Mouse (Mus musculus): ENCODE results near the gene Atad3a. TPM values are rescaled to one million over a fixed set of nuclear protein-coding genes. Genes with fewer than 3 reads are reported as not detected.

Atad3a gene
- polyA plus RNA-seq, 1 experiment from 2014 or later = 89.0 TPM

- Histone ChIP-seq H3K4me3 (ENCODE audit: control insufficient read depth in 1 of 2, insufficient read depth in 1 of 2, low read depth in 1 of 2, low read length in 2 of 2) (peak overlapping the region; percentile 68 to 71), H3K27me3 (ENCODE audit: control insufficient read depth, insufficient read depth, low read length) (no peaks in the 10 kb centered on the region), H3K36me3 (ENCODE audit: control insufficient read depth, insufficient read depth, low read length) (no peaks in the 10 kb centered on the region), H3K4me1 (ENCODE audit: control insufficient read depth in 2 of 2, insufficient read depth in 2 of 2, low read length in 2 of 2) (peaks cover 13 to 36% of the 10 kb centered on the region in 2 experiments), H3K9me3 (ENCODE audit: control insufficient read depth, low read length) (no peaks in the 10 kb centered on the region), H3K9ac (ENCODE audit: low read length) (peak overlapping the region; percentile 88), H3K4me2 (ENCODE audit: low read length) (peak overlapping the region; percentile 82), H3K27ac (replicated peaks in 1 of 2; ENCODE audit: control insufficient read depth in 1 of 2, insufficient read depth in 1 of 2, low read depth in 2 of 2, low read length in 2 of 2) (peak overlapping the region; percentile 79 to 85)
- 32% methylated on average over 16 of the region's 16 CpGs for whole genome bisulfite sequencing
- ATAC-seq (ENCODE audit: insufficient number of reproducible peaks, insufficient read depth, low FRiP score, low read depth) = no peak
These were observed 22.7 kb upstream of the Atad3a start for GRCm38 (mm10) chr4:155783486-155784080.

- peaks cover 25 to 54% of the 10 kb centered on the region in 2 experiments for H3K4me1 ChIP-seq (ENCODE audit: control insufficient read depth in 2 of 2, insufficient read depth in 2 of 2, low read length in 2 of 2)
- no peaks in the 10 kb centered on the region for H3K9me3 ChIP-seq (ENCODE audit: control insufficient read depth, low read length)
- no peak overlapping the region for H3K9ac ChIP-seq (ENCODE audit: low read length)
- ATAC-seq (ENCODE audit: insufficient number of reproducible peaks, insufficient read depth, low FRiP score, low read depth) = no peak
- WGBS = 20% methylated on average over 6 of the region's 6 CpGs
- H3K4me2 ChIP-seq (ENCODE audit: low read length) = no peak overlapping the region
- H3K36me3 ChIP-seq (ENCODE audit: control insufficient read depth, insufficient read depth, low read length) = no peaks in the 10 kb centered on the region
- no peaks in the 10 kb centered on the region for H3K27me3 ChIP-seq (ENCODE audit: control insufficient read depth, insufficient read depth, low read length)
- H3K27ac ChIP-seq (replicated peaks in 1 of 2; ENCODE audit: control insufficient read depth in 1 of 2, insufficient read depth in 1 of 2, low read depth in 2 of 2, low read length in 2 of 2) = peak overlapping the region; percentile 21 to 61
- H3K4me3 ChIP-seq (ENCODE audit: control insufficient read depth in 1 of 2, insufficient read depth in 1 of 2, low read depth in 1 of 2, low read length in 2 of 2) = no peak overlapping the region
These were observed 20.0 kb upstream of the Atad3a start for GRCm38 (mm10) chr4:155780895-155781294.

- H3K4me1 ChIP-seq (ENCODE audit: control insufficient read depth in 2 of 2, insufficient read depth in 2 of 2, low read length in 2 of 2) = peaks cover 31 to 54% of the 10 kb centered on the region in 2 experiments
- H3K36me3 ChIP-seq (ENCODE audit: control insufficient read depth, insufficient read depth, low read length) = no peaks in the 10 kb centered on the region
- H3K27ac ChIP-seq (replicated peaks in 1 of 2; ENCODE audit: control insufficient read depth in 1 of 2, insufficient read depth in 1 of 2, low read depth in 2 of 2, low read length in 2 of 2) = no peak overlapping the region
- WGBS = 86% methylated on average over 4 of the region's 4 CpGs
- H3K4me3 ChIP-seq (ENCODE audit: control insufficient read depth in 1 of 2, insufficient read depth in 1 of 2, low read depth in 1 of 2, low read length in 2 of 2) = no peak overlapping the region
- H3K9me3 ChIP-seq (ENCODE audit: control insufficient read depth, low read length) = no peaks in the 10 kb centered on the region
- no peak for ATAC-seq (ENCODE audit: insufficient number of reproducible peaks, insufficient read depth, low FRiP score, low read depth)
- H3K4me2 ChIP-seq (ENCODE audit: low read length) = no peak overlapping the region
- H3K9ac ChIP-seq (ENCODE audit: low read length) = no peak overlapping the region
- H3K27me3 ChIP-seq (ENCODE audit: control insufficient read depth, insufficient read depth, low read length) = no peaks in the 10 kb centered on the region
These were observed 18.6 kb upstream of the Atad3a start for GRCm38 (mm10) chr4:155779498-155779897.

GRCm38 (mm10) chr4:155777816-155778215 is 16.9 kb upstream of the Atad3a start:
- no peaks in the 10 kb centered on the region for H3K36me3 ChIP-seq (ENCODE audit: control insufficient read depth, insufficient read depth, low read length)
- H3K4me3 ChIP-seq (ENCODE audit: control insufficient read depth in 1 of 2, insufficient read depth in 1 of 2, low read depth in 1 of 2, low read length in 2 of 2) = no peak overlapping the region
- H3K9ac ChIP-seq (ENCODE audit: low read length) = no peak overlapping the region
- H3K9me3 ChIP-seq (ENCODE audit: control insufficient read depth, low read length) = no peaks in the 10 kb centered on the region
- no peak for ATAC-seq (ENCODE audit: insufficient number of reproducible peaks, insufficient read depth, low FRiP score, low read depth)
- H3K27ac ChIP-seq (replicated peaks in 1 of 2; ENCODE audit: control insufficient read depth in 1 of 2, insufficient read depth in 1 of 2, low read depth in 2 of 2, low read length in 2 of 2) = peak overlapping the region in 1 of 2 experiments; percentile 41; a peak in 2 of 4 replicates
- H3K4me2 ChIP-seq (ENCODE audit: low read length) = no peak overlapping the region
- peaks cover 34 to 52% of the 10 kb centered on the region in 2 experiments for H3K4me1 ChIP-seq (ENCODE audit: control insufficient read depth in 2 of 2, insufficient read depth in 2 of 2, low read length in 2 of 2)
- H3K27me3 ChIP-seq (ENCODE audit: control insufficient read depth, insufficient read depth, low read length) = peaks cover 14% of the 10 kb centered on the region
- 38% methylated on average over 2 of the region's 2 CpGs for WGBS

- Histone ChIP-seq H3K27ac (replicated peaks in 1 of 2; ENCODE audit: control insufficient read depth in 1 of 2, insufficient read depth in 1 of 2, low read depth in 2 of 2, low read length in 2 of 2) (peak overlapping the region in 1 of 2 experiments; percentile 44; a peak in 2 of 4 replicates), H3K4me3 (ENCODE audit: control insufficient read depth in 1 of 2, insufficient read depth in 1 of 2, low read depth in 1 of 2, low read length in 2 of 2) (no peak overlapping the region), H3K9ac (ENCODE audit: low read length) (no peak overlapping the region), H3K27me3 (ENCODE audit: control insufficient read depth, insufficient read depth, low read length) (peaks cover 22% of the 10 kb centered on the region), H3K4me2 (ENCODE audit: low read length) (no peak overlapping the region), H3K4me1 (ENCODE audit: control insufficient read depth in 2 of 2, insufficient read depth in 2 of 2, low read length in 2 of 2) (peaks cover 34 to 52% of the 10 kb centered on the region in 2 experiments), H3K36me3 (ENCODE audit: control insufficient read depth, insufficient read depth, low read length) (no peaks in the 10 kb centered on the region), H3K9me3 (ENCODE audit: control insufficient read depth, low read length) (no peaks in the 10 kb centered on the region)
- 48% methylated on average over 2 of the region's 2 CpGs for WGBS
- no peak for ATAC-seq (ENCODE audit: insufficient number of reproducible peaks, insufficient read depth, low FRiP score, low read depth)
These were observed 15.9 kb upstream of the Atad3a start for GRCm38 (mm10) chr4:155776704-155777335.

- no peak for ATAC-seq (ENCODE audit: insufficient number of reproducible peaks, insufficient read depth, low FRiP score, low read depth)
- H3K4me3 ChIP-seq (ENCODE audit: control insufficient read depth in 1 of 2, insufficient read depth in 1 of 2, low read depth in 1 of 2, low read length in 2 of 2) = no peak overlapping the region
- peaks cover 31 to 49% of the 10 kb centered on the region in 2 experiments for H3K4me1 ChIP-seq (ENCODE audit: control insufficient read depth in 2 of 2, insufficient read depth in 2 of 2, low read length in 2 of 2)
- no peaks in the 10 kb centered on the region for H3K36me3 ChIP-seq (ENCODE audit: control insufficient read depth, insufficient read depth, low read length)
- 0 out of 2 replicates have a peak overlapping the region, but pooled peaks have one; percentile 78 for H3K4me2 ChIP-seq (ENCODE audit: low read length)
- 51% methylated on average over 3 of the region's 3 CpGs for WGBS
- H3K27ac ChIP-seq (replicated peaks in 1 of 2; ENCODE audit: control insufficient read depth in 1 of 2, insufficient read depth in 1 of 2, low read depth in 2 of 2, low read length in 2 of 2) = peak overlapping the region; percentile 51 to 60; a peak in 2 of 4 replicates
- no peaks in the 10 kb centered on the region for H3K9me3 ChIP-seq (ENCODE audit: control insufficient read depth, low read length)
- peaks cover 32% of the 10 kb centered on the region for H3K27me3 ChIP-seq (ENCODE audit: control insufficient read depth, insufficient read depth, low read length)
- no peak overlapping the region for H3K9ac ChIP-seq (ENCODE audit: low read length)
These were observed 15.0 kb upstream of the Atad3a start for GRCm38 (mm10) chr4:155775855-155776254.

GRCm38 (mm10) chr4:155774971-155775740 is 14.3 kb upstream of the Atad3a start:
- Histone ChIP-seq H3K4me1 (ENCODE audit: control insufficient read depth in 2 of 2, insufficient read depth in 2 of 2, low read length in 2 of 2) (peaks cover 29 to 49% of the 10 kb centered on the region in 2 experiments), H3K4me3 (ENCODE audit: control insufficient read depth in 1 of 2, insufficient read depth in 1 of 2, low read depth in 1 of 2, low read length in 2 of 2) (0 out of 4 replicates have a peak overlapping the region, but pooled peaks of 1 of the 2 experiments have one; percentile 45), H3K27me3 (ENCODE audit: control insufficient read depth, insufficient read depth, low read length) (peaks cover 35% of the 10 kb centered on the region), H3K36me3 (ENCODE audit: control insufficient read depth, insufficient read depth, low read length) (no peaks in the 10 kb centered on the region), H3K27ac (replicated peaks in 1 of 2; ENCODE audit: control insufficient read depth in 1 of 2, insufficient read depth in 1 of 2, low read depth in 2 of 2, low read length in 2 of 2) (peak overlapping the region; percentile 51 to 60; a peak in 3 of 4 replicates), H3K9ac (ENCODE audit: low read length) (peak overlapping the region; percentile 59; the same call in 1 of the 2 replicates), H3K9me3 (ENCODE audit: control insufficient read depth, low read length) (no peaks in the 10 kb centered on the region), H3K4me2 (ENCODE audit: low read length) (peak overlapping the region; percentile 78)
- ATAC-seq (ENCODE audit: insufficient number of reproducible peaks, insufficient read depth, low FRiP score, low read depth) = peak; percentile 24; the same call in 1 of the 2 replicates
- WGBS = 38% methylated on average over 9 of the region's 9 CpGs
